Mouse (Mus musculus): ENCODE results near the gene Gpr34.

Gpr34 gene

GRCm38 (mm10) chrX:13673001-13673400 is 41.1 kb downstream of the Gpr34 start:
- DNase-seq (ENCODE audit: low spot score) = no peak

- no peak for DNase-seq (ENCODE audit: low spot score)
These were observed 49.9 kb downstream of the Gpr34 start for GRCm38 (mm10) chrX:13681748-13682147.

- no peak for DNase-seq (ENCODE audit: low spot score)
These were observed 54.7 kb downstream of the Gpr34 start for GRCm38 (mm10) chrX:13686589-13686988.

GRCm38 (mm10) chrX:13688356-13688755 is 56.5 kb downstream of the Gpr34 start:
- DNase-seq (ENCODE audit: low spot score) = no peak
